In the genomic region with DNA sequence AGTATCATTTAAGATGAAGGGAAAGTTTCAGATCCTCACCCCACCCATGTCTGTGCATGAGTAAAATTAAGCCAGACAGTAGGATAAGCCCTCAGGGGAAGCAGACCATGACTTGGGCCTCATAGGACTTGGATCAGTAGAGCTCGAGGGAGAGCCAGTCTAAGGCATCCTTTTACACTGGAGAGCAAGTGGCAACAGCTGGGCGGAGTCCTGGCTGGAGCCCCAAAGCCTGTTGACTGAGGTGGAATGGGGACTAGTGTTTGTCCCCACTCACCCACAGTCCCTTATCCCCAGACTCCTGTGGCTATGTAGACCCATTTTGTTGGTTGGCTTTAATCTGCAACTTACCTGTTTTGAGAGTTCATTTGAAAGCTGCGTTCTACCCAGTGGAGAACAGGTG, we compare ENCODE assay signal across 21 mouse cellular contexts. TPM values are rescaled to one million over a fixed set of nuclear protein-coding genes. Genes with fewer than 3 reads are reported as not detected.
A peak's percentile ranks its signal among the peaks of the same experiment; 100 is the strongest.
DNase-seq lines count a peak whose midpoint lies in the region; ATAC-seq and TF ChIP-seq lines count a peak whose summit lies in the region.
"Had no signal": no experiment of that assay in that cellular context is flagged by ENCODE, and none has a peak within 500 bp of the region (broad histone marks: within the 10 kb centered on the region; RNA-seq: fewer than 3 reads in every experiment).

No protein-coding gene starts in this region.

- H3K4me1 ChIP-seq in lung, adult 2 months (ENCODE audit: control insufficient read depth, insufficient read depth, low read length), result no peaks in the 10 kb centered on the region; the same call in 1 of the 2 replicates
- peaks cover 40% of the 10 kb centered on the region for H3K4me1 ChIP-seq in liver, embryonic 15.5 days (replicated peaks)
- no peaks in the 10 kb centered on the region for H3K4me1 ChIP-seq in forebrain, embryonic 11.5 days (replicated peaks; ENCODE audit: control insufficient read depth, insufficient read depth, low read length)
- H3K4me1 ChIP-seq: embryonic facial prominence, embryonic 13.5 days; forebrain, embryonic 10.5 days; forebrain, embryonic 15.5 days had no signal

- peak; percentile 53; the same call in 1 of the 2 replicates for ATAC-seq in erythroblast, adult 5-6 weeks (replicated peaks; ENCODE audit: low FRiP score, poor library complexity, severe bottlenecking)
- no peak for ATAC-seq in liver, embryonic 15.5 days (ENCODE audit: insufficient read depth)
- no peak for ATAC-seq in forebrain, embryonic 11.5 days (replicated peaks; ENCODE audit: low FRiP score)
- ATAC-seq: forebrain, embryonic 15.5 days; hindbrain, embryonic 16.5 days had no signal

- H3K4me2 ChIP-seq in liver, embryonic 15.5 days, result no peak overlapping the region
- no peak overlapping the region for H3K4me2 ChIP-seq in forebrain, embryonic 11.5 days (ENCODE audit: low read depth, low read length, severe bottlenecking)
- H3K4me2 ChIP-seq: embryonic facial prominence, embryonic 13.5 days; forebrain, embryonic 15.5 days; heart, embryonic 13.5 days had no signal

- H3K4me3 ChIP-seq in lung, adult 2 months (replicated peaks; ENCODE audit: extremely low read depth, low read depth, low read length), result no peak overlapping the region
- no peak overlapping the region for H3K4me3 ChIP-seq in liver, embryonic 15.5 days (replicated peaks)
- H3K4me3 ChIP-seq in forebrain, embryonic 11.5 days (ENCODE audit: low read depth, low read length), result no peak overlapping the region
- H3K4me3 ChIP-seq: embryonic facial prominence, embryonic 13.5 days; forebrain, embryonic 10.5 days; forebrain, embryonic 15.5 days; heart, embryonic 13.5 days had no signal

- H3K27me3 ChIP-seq in liver, embryonic 15.5 days, result no peaks in the 10 kb centered on the region
- no peaks in the 10 kb centered on the region for H3K27me3 ChIP-seq in forebrain, embryonic 11.5 days (ENCODE audit: control insufficient read depth, insufficient read depth, low read length)
- H3K27me3 ChIP-seq: embryonic facial prominence, embryonic 13.5 days; forebrain, embryonic 15.5 days; heart, embryonic 13.5 days had no signal

- peak; percentile 12 for DNase-seq in kidney, adult 18-20 months
- no peak for DNase-seq in kidney, postnatal 10 days
- peak; percentile 16 for DNase-seq in lung, postnatal 36 days
- DNase-seq in lung, adult 2 months, result no peak
- no peak for DNase-seq in forebrain, embryonic 11.5 days (ENCODE audit: low spot score)
- DNase-seq in yolk sac, embryonic 10.5 days (ENCODE audit: low spot score), result no peak
- DNase-seq: adrenal gland, adult 2 months; adrenal gland, postnatal 25 days; cerebellum, adult 18-20 months; cerebellum, adult 9-11 months; cerebellum, postnatal 36 days; gastrocnemius, postnatal 36 days; heart, adult 11 months; heart, postnatal 36 days had no signal

- peaks cover 87% of the 10 kb centered on the region for H3K36me3 ChIP-seq in liver, embryonic 15.5 days (replicated peaks)
- peaks cover 12% of the 10 kb centered on the region for H3K36me3 ChIP-seq in forebrain, embryonic 11.5 days (ENCODE audit: control insufficient read depth, insufficient read depth, low read length)

- no peak for TF ChIP-seq CTCF in lung, adult 2 months (IDR thresholded peaks at IDR 0.05; ENCODE audit: insufficient read depth, low read length)

- no peaks in the 10 kb centered on the region for H3K9me3 ChIP-seq in liver, embryonic 15.5 days (replicated peaks)
- H3K9me3 ChIP-seq in forebrain, embryonic 11.5 days (ENCODE audit: control insufficient read depth, low read length), result no peaks in the 10 kb centered on the region
- H3K9me3 ChIP-seq: embryonic facial prominence, embryonic 13.5 days; forebrain, embryonic 10.5 days; forebrain, embryonic 15.5 days; heart, embryonic 13.5 days had no signal

- 73% methylated on average over 3 of the region's 3 CpGs for WGBS in lung, adult 2 months
- WGBS in liver, embryonic 15.5 days (ENCODE audit: insufficient replicate concordance), result 72% methylated on average over 3 of the region's 3 CpGs
- WGBS in forebrain, embryonic 11.5 days, result 91% methylated on average over 3 of the region's 3 CpGs

- H3K27ac ChIP-seq in liver, embryonic 15.5 days (replicated peaks), result no peak overlapping the region
- no peak overlapping the region for H3K27ac ChIP-seq in forebrain, embryonic 11.5 days (ENCODE audit: low read depth, low read length)
- H3K27ac ChIP-seq: embryonic facial prominence, embryonic 13.5 days; forebrain, embryonic 10.5 days; forebrain, embryonic 15.5 days; heart, embryonic 13.5 days had no signal

- peak overlapping the region; percentile 26; the same call in 1 of the 2 replicates for H3K9ac ChIP-seq in liver, embryonic 15.5 days
- no peak overlapping the region for H3K9ac ChIP-seq in forebrain, embryonic 11.5 days (ENCODE audit: low read length)
- H3K9ac ChIP-seq: embryonic facial prominence, embryonic 13.5 days; forebrain, embryonic 15.5 days; heart, embryonic 13.5 days had no signal

- TF ChIP-seq POLR2A in lung, adult 2 months (IDR thresholded peaks at IDR 0.05; ENCODE audit: borderline replicate concordance, extremely low read depth, low read depth, low read length), result no peak

RNA-seq across cellular contexts. Expression of a gene that starts 36.1 kb away (rescaled TPM):
- 41.6 and 55.2 TPM in 2 replicates for polyA plus RNA-seq in lung, adult 2 months (2012; rRNA removed)
- 9.6 and 13.2 TPM in 2 replicates for total RNA-seq in erythroblast, adult 5-6 weeks (2015; ENCODE audit: low replicate concordance)
- total RNA-seq in erythroblast, adult 5-6 weeks (2017; ENCODE audit: low replicate concordance), result 20.2 and 29.2 TPM in 2 replicates
- polyA plus RNA-seq in liver, embryonic 15.5 days (2015; fragmentation: Nextera tagmentation; extraction: Ambion mirVana), result 69.9 and 70.2 TPM in 2 replicates
- polyA plus RNA-seq in forebrain, embryonic 11.5 days (2014; fragmentation: Nextera tagmentation; extraction: Ambion mirVana), result 184 and 186 TPM in 2 replicates

Comparison
In these comparisons a context has a peak if more than half of its experiments do, and no peak if none do; other contexts are left out.
1. DNase-seq: peak in kidney, adult 18-20 months (single experiment) and lung, postnatal 36 days (single experiment); none in kidney, postnatal 10 days (single experiment), lung, adult 2 months (single experiment), forebrain, embryonic 11.5 days (single experiment) and yolk sac, embryonic 10.5 days (single experiment).